11 mouse cellular contexts compared by ENCODE assay signal in genomic region chr10:119052441-119053041, GRCm38 (mm10).
DNase-seq lines count a peak whose midpoint lies in the region; ATAC-seq and TF ChIP-seq lines count a peak whose summit lies in the region.
"Had no signal": no experiment of that assay in that cellular context is flagged by ENCODE, and none has a peak within 500 bp of the region (broad histone marks: within the 10 kb centered on the region; RNA-seq: fewer than 3 reads in every experiment).

No protein-coding gene starts in this region.

- H3K36me3 ChIP-seq in heart, adult 2 months (ENCODE audit: control insufficient read depth, insufficient read depth, low read length) = no peaks in the 10 kb centered on the region
- H3K36me3 ChIP-seq in neural tube, embryonic 13.5 days = no peaks in the 10 kb centered on the region
- H3K36me3 ChIP-seq: limb, embryonic 13.5 days had no signal

- no peak overlapping the region for H3K4me3 ChIP-seq in heart, adult 2 months
- no peak overlapping the region for H3K4me3 ChIP-seq in neural tube, embryonic 13.5 days
- H3K4me3 ChIP-seq: limb, embryonic 13.5 days had no signal

- peaks cover 7% of the 10 kb centered on the region for H3K4me1 ChIP-seq in heart, adult 2 months (ENCODE audit: control insufficient read depth, insufficient read depth, low read length)
- peaks cover 23% of the 10 kb centered on the region for H3K4me1 ChIP-seq in neural tube, embryonic 13.5 days (replicated peaks)

- no peaks in the 10 kb centered on the region for H3K9me3 ChIP-seq in neural tube, embryonic 13.5 days
- H3K9me3 ChIP-seq: limb, embryonic 13.5 days had no signal

- no peak for TF ChIP-seq EP300 in heart, adult 2 months (IDR thresholded peaks at IDR 0.05; ENCODE audit: insufficient read depth, low read depth, low read length)

- ATAC-seq in neural tube, embryonic 13.5 days (ENCODE audit: low read depth) = no peak

- H3K9ac ChIP-seq in heart, adult 2 months (ENCODE audit: low read depth, low read length) = no peak overlapping the region
- no peak overlapping the region for H3K9ac ChIP-seq in neural tube, embryonic 13.5 days
- H3K9ac ChIP-seq: limb, embryonic 13.5 days had no signal

- WGBS in heart, adult 2 months = 9% methylated on average over 1 of the region's 1 CpGs
- WGBS in neural tube, embryonic 13.5 days = 81% methylated on average over 1 of the region's 1 CpGs

- no peaks in the 10 kb centered on the region for H3K79me2 ChIP-seq in heart, adult 2 months (replicated peaks; ENCODE audit: control insufficient read depth, insufficient read depth, low read length)

- intact Hi-C loops in heart, adult 2 months (cut with DNase I) = no loop called here

- H3K27me3 ChIP-seq in heart, adult 2 months (ENCODE audit: control insufficient read depth, insufficient read depth, low read length) = no peaks in the 10 kb centered on the region
- H3K27me3 ChIP-seq in neural tube, embryonic 13.5 days = no peaks in the 10 kb centered on the region
- H3K27me3 ChIP-seq: limb, embryonic 13.5 days had no signal

- no peak overlapping the region for H3K4me2 ChIP-seq in neural tube, embryonic 13.5 days
- H3K4me2 ChIP-seq: limb, embryonic 13.5 days had no signal

- DNase-seq in heart, adult 2 months = no peak
- DNase-seq in heart, adult 8-10 months (ENCODE audit: low spot score) = no peak
- peak; percentile 39 for DNase-seq in kidney, postnatal 14 days
- no peak for DNase-seq in kidney, adult 11 months
- DNase-seq in neural tube, embryonic 10.5 days (ENCODE audit: extremely low spot score, low spot score) = no peak
- DNase-seq in cerebellum, adult 18-20 months = no peak
- no peak for DNase-seq in thymus, postnatal 36 days
- DNase-seq: cerebellum, postnatal 36 days; kidney, postnatal 25 days had no signal

- peak overlapping the region; percentile 58 for H3K27ac ChIP-seq in heart, adult 2 months
- H3K27ac ChIP-seq in neural tube, embryonic 13.5 days (replicated peaks) = 0 out of 2 replicates have a peak overlapping the region, but pooled peaks have one; percentile 1
- H3K27ac ChIP-seq: limb, embryonic 13.5 days had no signal

- TF ChIP-seq CTCF in heart, adult 2 months (IDR thresholded peaks at IDR 0.05) = peak; percentile 37

- no peak for TF ChIP-seq POLR2A in heart, adult 2 months (IDR thresholded peaks at IDR 0.05; ENCODE audit: insufficient read depth, low read depth, low read length)
